8 mouse cellular contexts compared by ENCODE assay signal in the genomic region with DNA sequence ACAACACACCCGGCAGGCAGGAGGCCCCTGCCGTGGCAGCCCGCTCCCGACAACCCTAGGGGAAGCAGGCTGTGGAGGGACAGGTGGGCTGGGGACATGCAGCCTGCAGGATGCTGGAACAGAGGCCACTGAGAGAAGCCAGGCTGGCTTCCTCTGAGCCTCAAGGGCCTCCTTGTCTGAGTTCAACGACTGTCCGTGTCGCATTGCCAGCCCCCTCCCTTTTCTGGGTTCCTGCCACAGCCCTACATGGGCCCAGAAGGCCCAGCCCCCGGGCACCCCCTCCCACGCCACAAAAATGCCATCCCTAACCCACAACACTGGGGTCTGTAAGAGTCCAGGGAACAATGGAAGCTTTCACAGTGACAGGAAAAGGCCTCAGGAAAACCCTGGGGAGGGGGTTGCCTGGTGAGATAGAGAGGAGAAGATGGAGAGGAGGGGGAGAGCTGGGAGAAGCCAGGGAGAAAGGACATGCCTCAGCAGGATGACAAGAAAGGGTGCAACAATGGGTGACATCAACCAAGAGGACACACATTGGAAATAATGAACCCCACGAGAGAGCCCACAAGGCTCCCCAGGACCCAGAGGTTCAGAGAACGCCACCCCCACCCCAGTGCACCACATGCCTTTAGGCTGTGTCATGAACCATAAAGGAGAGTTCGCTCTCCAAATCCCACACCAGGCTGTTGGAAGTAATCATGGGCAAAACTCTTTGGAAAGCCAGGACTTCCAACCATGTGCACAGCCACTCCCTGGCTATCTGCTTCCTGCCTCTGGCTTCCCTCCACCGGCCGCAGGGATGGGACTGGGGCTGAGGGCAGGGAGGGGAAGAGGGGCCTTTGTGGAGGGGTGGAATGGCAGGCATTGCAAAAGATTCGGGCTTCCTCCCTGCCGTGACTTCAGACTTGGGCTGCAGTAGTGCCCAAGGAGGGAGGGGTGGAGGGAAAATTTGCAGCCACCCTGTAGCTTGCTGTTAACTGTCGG. TPM values are rescaled to one million over a fixed set of nuclear protein-coding genes. Genes with fewer than 3 reads are reported as not detected.
DNase-seq lines count a peak whose midpoint lies in the region; ATAC-seq lines count a peak whose summit lies in the region.

No protein-coding gene starts in this region.

- H3K27me3 ChIP-seq in hindbrain, embryonic 14.5 days (ENCODE audit: control insufficient read depth, insufficient read depth, low read length), result no peaks in the 10 kb centered on the region
- no peaks in the 10 kb centered on the region for H3K27me3 ChIP-seq in midbrain, embryonic 11.5 days (ENCODE audit: control insufficient read depth, insufficient read depth, low read length)

- no peak overlapping the region for H3K4me3 ChIP-seq in hindbrain, embryonic 14.5 days (replicated peaks; ENCODE audit: low read length)
- H3K4me3 ChIP-seq in midbrain, embryonic 11.5 days (ENCODE audit: low read depth, low read length), result no peak overlapping the region

- WGBS in hindbrain, embryonic 14.5 days, result 26% methylated on average over 17 of the region's 17 CpGs
- 54% methylated on average over 17 of the region's 17 CpGs for WGBS in midbrain, embryonic 11.5 days

- H3K9ac ChIP-seq in hindbrain, embryonic 14.5 days, result no peak overlapping the region
- 0 out of 2 replicates have a peak overlapping the region, but pooled peaks have one; percentile 13 for H3K9ac ChIP-seq in midbrain, embryonic 11.5 days (ENCODE audit: low read length)

- peak; percentile 48 to 66 for DNase-seq in kidney, postnatal 4 days
- no peak for DNase-seq in kidney, postnatal 14 days
- peak; percentile 71 for DNase-seq in adipocyte (ENCODE audit: low spot score)
- peak; percentile 62 for DNase-seq in gastrocnemius, postnatal 10 days
- DNase-seq in hindbrain, embryonic 14.5 days (ENCODE audit: low spot score), result no peak
- DNase-seq in midbrain, embryonic 11.5 days (ENCODE audit: low spot score, missing footprints), result no peak
- DNase-seq in spleen, postnatal 4 days (ENCODE audit: low spot score in 2 of 2), result no peak
- DNase-seq in urinary bladder, adult 2 months (ENCODE audit: low spot score), result no peak

- H3K4me1 ChIP-seq in hindbrain, embryonic 14.5 days (replicated peaks; ENCODE audit: control insufficient read depth, insufficient read depth, low read length), result peaks cover 24% of the 10 kb centered on the region
- H3K4me1 ChIP-seq in midbrain, embryonic 11.5 days (ENCODE audit: control insufficient read depth, insufficient read depth, low read length), result peaks cover 6% of the 10 kb centered on the region; the same call in 1 of the 2 replicates

- no peaks in the 10 kb centered on the region for H3K9me3 ChIP-seq in hindbrain, embryonic 14.5 days (ENCODE audit: control insufficient read depth, low read length)
- no peaks in the 10 kb centered on the region for H3K9me3 ChIP-seq in midbrain, embryonic 11.5 days (ENCODE audit: control insufficient read depth, low read length)

- no peak overlapping the region for H3K4me2 ChIP-seq in hindbrain, embryonic 14.5 days (replicated peaks)
- no peak overlapping the region for H3K4me2 ChIP-seq in midbrain, embryonic 11.5 days

- H3K27ac ChIP-seq in hindbrain, embryonic 14.5 days, result peak overlapping the region; percentile 16
- no peak overlapping the region; the same call in 1 of the 2 replicates for H3K27ac ChIP-seq in midbrain, embryonic 11.5 days (ENCODE audit: low read depth, low read length)

- peak; percentile 85; the same call in 1 of the 2 replicates for ATAC-seq in hindbrain, embryonic 14.5 days (ENCODE audit: low FRiP score)
- ATAC-seq in midbrain, embryonic 11.5 days (ENCODE audit: low FRiP score), result 0 out of 2 replicates have a peak, but pooled peaks have one; percentile 38

- H3K36me3 ChIP-seq in hindbrain, embryonic 14.5 days (replicated peaks; ENCODE audit: control insufficient read depth, insufficient read depth), result no peaks in the 10 kb centered on the region
- no peaks in the 10 kb centered on the region for H3K36me3 ChIP-seq in midbrain, embryonic 11.5 days (ENCODE audit: control insufficient read depth, insufficient read depth, low read length)

RNA-seq across cellular contexts. Expression of a gene that starts 33.8 kb away (rescaled TPM):
- 10 to 100 TPM; 65.9 to 66.6 TPM for total RNA-seq in gastrocnemius, postnatal 10 days (2021)
- polyA plus RNA-seq in hindbrain, embryonic 14.5 days (2014; fragmentation: Nextera tagmentation; extraction: Ambion mirVana), result 18.5 and 19.0 TPM in 2 replicates
- 10.1 and 11.4 TPM in 2 replicates for polyA plus RNA-seq in midbrain, embryonic 11.5 days (2014; fragmentation: Nextera tagmentation; extraction: Ambion mirVana)
- polyA plus RNA-seq in urinary bladder, adult 2 months (2012; rRNA removed), result 62.1 and 79.7 TPM in 2 replicates

RNA-seq across cellular contexts. Expression of a gene that starts 41.1 kb away (rescaled TPM):
- 10 to 100 TPM; 35.7 to 39.2 TPM for total RNA-seq in gastrocnemius, postnatal 10 days (2021)
- 29.5 and 31.8 TPM in 2 replicates for polyA plus RNA-seq in hindbrain, embryonic 14.5 days (2014; fragmentation: Nextera tagmentation; extraction: Ambion mirVana)
- 36.2 and 37.4 TPM in 2 replicates for polyA plus RNA-seq in midbrain, embryonic 11.5 days (2014; fragmentation: Nextera tagmentation; extraction: Ambion mirVana)
- polyA plus RNA-seq in urinary bladder, adult 2 months (2012; rRNA removed), result 21.2 and 27.2 TPM in 2 replicates

Comparison
In these comparisons a context has a peak if more than half of its experiments do, and no peak if none do; other contexts are left out.
1. DNase-seq: peak in kidney, postnatal 4 days (2 of 2), adipocyte (single experiment) and gastrocnemius, postnatal 10 days (single experiment); none in kidney, postnatal 14 days (single experiment), hindbrain, embryonic 14.5 days (single experiment), midbrain, embryonic 11.5 days (single experiment), spleen, postnatal 4 days (0 of 2) and urinary bladder, adult 2 months (single experiment).